Mouse (Mus musculus) midbrain, embryonic 13.5 days (tissue): ENCODE results near the gene Trim8. TPM values are rescaled to one million over a fixed set of nuclear protein-coding genes. Genes with fewer than 3 reads are reported as not detected.

Experiments
- ATAC-seq: fragments of 200-750 bp; cut with Nextera tagmentation; 2 replicates; pipeline ENCODE4 v1.8.0; 2017; ENCODE audit warnings: mild to moderate bottlenecking, moderate TSS enrichment, moderate library complexity
- H3K27ac ChIP-seq: fragments of 300-500 bp; sonication (generic); 2 replicates; pipeline ENCODE4 v1.5.1; 2015; ENCODE audit warnings: inconsistent platforms, mild to moderate bottlenecking, moderate library complexity
- H3K27me3 ChIP-seq: fragments of 300-500 bp; sonication (generic); 2 replicates; pipeline ENCODE4 v1.6.1; 2015; ENCODE audit warnings: mild to moderate bottlenecking, inconsistent platforms
- H3K36me3 ChIP-seq: fragments of 300-500 bp; sonication (generic); 2 replicates; pipeline ENCODE4 v1.6.1; 2015; ENCODE audit warnings: mild to moderate bottlenecking, inconsistent platforms
- H3K4me1 ChIP-seq: fragments of 300-500 bp; sonication (generic); replicated peaks from 2 replicates; pipeline ENCODE4 v1.6.1; 2015; ENCODE audit warnings: inconsistent platforms
- H3K4me2 ChIP-seq: fragments of 300-500 bp; sonication (generic); replicated peaks from 2 replicates; pipeline ENCODE4 v1.6.1; 2015; ENCODE audit warnings: moderate library complexity, mild to moderate bottlenecking, inconsistent platforms
- H3K4me3 ChIP-seq: fragments of 300-500 bp; sonication (generic); replicated peaks from 2 replicates; pipeline ENCODE4 v1.5.1; 2015; ENCODE audit warnings: mild to moderate bottlenecking, inconsistent platforms
- H3K9ac ChIP-seq: fragments of 300-500 bp; sonication (generic); replicated peaks from 2 replicates; pipeline ENCODE4 v1.6.1; 2015; ENCODE audit warnings: mild to moderate bottlenecking, inconsistent platforms
- H3K9me3 ChIP-seq: fragments of 300-500 bp; sonication (generic); 2 replicates; pipeline ENCODE4 v1.6.1; 2016; ENCODE audit warnings: mild to moderate bottlenecking, inconsistent platforms
- WGBS: fragments of 180-500 bp; shearing (Covaris S2); methylation state at CpG from one replicate; pipeline ENCODE4 v1.1.7; 2015; 5-methylcytosine and 5-hydroxymethylcytosine counted together
- polyA plus RNA-seq: library from polyadenylated mRNA; unstranded; fragments of >200 nt; fragmentation: Nextera tagmentation; extraction: Ambion mirVana; gene quantifications from 2 replicates; pipeline ENCODE4 v1.2.1, GENCODE M21; 2015

Gene Trim8
- polyA plus RNA-seq, 1 experiment from 2014 or later = 33.0 TPM

- no peaks in the 10 kb centered on the region for H3K9me3 ChIP-seq
- H3K4me3 ChIP-seq = no peak overlapping the region
- H3K36me3 ChIP-seq = peaks cover 56% of the 10 kb centered on the region
- peak overlapping the region; percentile 70 for H3K27ac ChIP-seq
- no peaks in the 10 kb centered on the region for H3K27me3 ChIP-seq
- no peak overlapping the region for H3K9ac ChIP-seq
- 55% methylated on average over 10 of the region's 10 CpGs for WGBS
- H3K4me1 ChIP-seq = peaks cover 11% of the 10 kb centered on the region; the same call in 1 of the 2 replicates
- H3K4me2 ChIP-seq = no peak overlapping the region
- ATAC-seq = no peak
Measured at GRCm38 (mm10) chr19:46548110-46548509, 46.6 kb downstream of the Trim8 start.

- no peak overlapping the region for H3K4me3 ChIP-seq
- peaks cover 22% of the 10 kb centered on the region for H3K4me1 ChIP-seq
- H3K4me2 ChIP-seq = no peak overlapping the region
- H3K36me3 ChIP-seq = peaks cover 60% of the 10 kb centered on the region
- WGBS = 85% methylated on average over 4 of the region's 4 CpGs
- H3K27me3 ChIP-seq = no peaks in the 10 kb centered on the region
- no peak for ATAC-seq
- no peak overlapping the region for H3K9ac ChIP-seq
- no peaks in the 10 kb centered on the region for H3K9me3 ChIP-seq
- H3K27ac ChIP-seq = no peak overlapping the region
Measured at GRCm38 (mm10) chr19:46550385-46550784, 48.9 kb downstream of the Trim8 start.

DNA sequence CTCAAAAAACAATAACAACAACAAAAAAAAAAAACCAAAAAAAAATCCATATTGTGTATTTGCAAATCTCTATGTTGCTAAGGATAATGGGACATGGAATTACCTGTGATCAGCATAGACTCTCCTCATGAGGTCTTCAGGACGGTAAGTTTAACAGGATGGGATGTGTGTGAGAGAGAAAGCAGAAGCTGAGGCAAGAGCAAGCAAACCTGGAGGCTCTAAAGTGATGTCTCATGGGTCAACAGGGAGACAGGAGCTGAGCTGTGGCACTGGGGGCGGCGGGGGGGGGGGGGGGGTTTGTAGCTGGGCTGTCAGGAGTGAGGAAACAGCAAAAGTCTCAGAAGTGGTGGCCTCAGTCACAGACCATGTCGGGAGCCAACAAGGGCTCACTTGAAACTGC is 51.0 kb downstream of the Trim8 start:
- Histone ChIP-seq H3K27ac (no peak overlapping the region), H3K9me3 (no peaks in the 10 kb centered on the region), H3K4me1 (peaks cover 18% of the 10 kb centered on the region), H3K4me3 (no peak overlapping the region), H3K4me2 (no peak overlapping the region), H3K36me3 (peaks cover 73% of the 10 kb centered on the region), H3K9ac (no peak overlapping the region), H3K27me3 (no peaks in the 10 kb centered on the region)
- WGBS = 92% methylated on average over 3 of the region's 4 CpGs
- ATAC-seq = no peak

DNA sequence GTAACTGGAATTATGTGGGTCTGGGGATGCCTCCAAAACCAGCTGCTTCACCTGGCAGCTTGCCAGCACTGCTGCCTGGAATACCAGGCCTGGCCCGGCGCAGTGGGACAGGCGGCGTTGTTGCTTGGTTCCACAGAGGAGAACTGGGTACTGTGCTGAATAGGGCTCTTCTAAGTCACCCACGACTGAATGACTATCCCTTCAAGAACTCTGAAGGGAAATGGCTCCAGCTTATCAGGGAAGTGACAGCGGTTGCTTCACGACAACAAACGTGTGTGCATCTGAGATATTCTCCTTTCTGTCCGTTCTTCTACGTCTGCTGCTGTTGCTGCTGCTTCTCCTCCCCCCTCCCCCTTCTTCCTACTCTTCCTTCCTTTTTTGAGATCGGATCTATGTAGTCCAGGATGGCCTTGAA is 52.0 kb downstream of the Trim8 start:
- H3K9me3 ChIP-seq = no peaks in the 10 kb centered on the region
- WGBS = 64% methylated on average over 11 of the region's 11 CpGs
- no peak overlapping the region for H3K9ac ChIP-seq
- H3K4me3 ChIP-seq = no peak overlapping the region
- H3K27ac ChIP-seq = peak overlapping the region; percentile 56
- peaks cover 11% of the 10 kb centered on the region for H3K4me1 ChIP-seq
- H3K4me2 ChIP-seq = no peak overlapping the region
- no peaks in the 10 kb centered on the region for H3K27me3 ChIP-seq
- peaks cover 70% of the 10 kb centered on the region for H3K36me3 ChIP-seq
- ATAC-seq = peak; percentile 79

DNA sequence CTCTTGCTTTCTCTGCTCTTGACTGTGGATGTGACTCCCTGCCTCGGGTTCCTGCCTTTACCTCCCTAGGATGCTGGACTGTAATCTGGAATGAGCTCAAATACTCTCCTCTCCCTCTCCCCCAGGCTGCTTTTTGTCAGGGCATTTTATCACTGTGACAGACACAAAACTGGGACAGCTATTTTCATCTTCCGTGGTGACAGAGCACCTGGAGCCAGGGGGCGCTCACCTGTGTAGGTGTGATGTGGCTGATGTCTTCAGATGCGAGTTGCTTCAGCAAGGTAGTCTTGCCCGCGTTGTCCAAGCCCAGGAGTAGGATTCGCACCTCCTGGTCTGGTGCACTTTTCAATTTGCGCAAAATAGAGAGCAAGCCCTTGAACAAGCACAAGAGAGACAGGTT is 56.5 kb downstream of the Trim8 start:
- no peak overlapping the region for H3K27ac ChIP-seq
- H3K9me3 ChIP-seq = no peaks in the 10 kb centered on the region
- H3K27me3 ChIP-seq = no peaks in the 10 kb centered on the region
- H3K9ac ChIP-seq = no peak overlapping the region
- ATAC-seq = no peak
- no peak overlapping the region for H3K4me2 ChIP-seq
- H3K36me3 ChIP-seq = peaks cover 45% of the 10 kb centered on the region
- peaks cover 11% of the 10 kb centered on the region for H3K4me1 ChIP-seq
- WGBS = 83% methylated on average over 8 of the region's 8 CpGs
- no peak overlapping the region for H3K4me3 ChIP-seq

DNA sequence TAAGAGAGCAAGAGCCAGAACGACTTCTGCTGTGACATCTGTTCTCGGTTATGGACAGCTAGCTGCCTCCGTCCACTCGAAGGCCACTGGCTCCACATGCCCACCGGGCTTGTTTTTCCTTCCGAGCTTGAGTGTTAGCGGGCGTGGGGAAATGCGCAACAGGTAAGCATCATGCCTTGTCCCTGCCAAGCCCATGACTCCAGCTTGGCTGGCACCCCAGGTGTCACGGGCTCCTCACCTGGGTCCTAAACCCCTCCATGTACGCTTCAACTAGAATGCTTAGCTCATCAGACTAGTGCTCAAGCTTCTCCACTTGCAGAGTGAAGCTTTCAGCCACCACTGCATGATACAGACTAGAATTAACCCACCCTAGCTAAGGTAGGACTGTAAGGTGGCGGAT is 57.1 kb downstream of the Trim8 start:
- Histone ChIP-seq H3K36me3 (peaks cover 45% of the 10 kb centered on the region), H3K4me3 (no peak overlapping the region), H3K27ac (no peak overlapping the region), H3K27me3 (no peaks in the 10 kb centered on the region), H3K4me2 (no peak overlapping the region), H3K4me1 (peaks cover 6% of the 10 kb centered on the region), H3K9me3 (no peaks in the 10 kb centered on the region), H3K9ac (no peak overlapping the region)
- no peak for ATAC-seq
- 77% methylated on average over 12 of the region's 12 CpGs for WGBS

DNA sequence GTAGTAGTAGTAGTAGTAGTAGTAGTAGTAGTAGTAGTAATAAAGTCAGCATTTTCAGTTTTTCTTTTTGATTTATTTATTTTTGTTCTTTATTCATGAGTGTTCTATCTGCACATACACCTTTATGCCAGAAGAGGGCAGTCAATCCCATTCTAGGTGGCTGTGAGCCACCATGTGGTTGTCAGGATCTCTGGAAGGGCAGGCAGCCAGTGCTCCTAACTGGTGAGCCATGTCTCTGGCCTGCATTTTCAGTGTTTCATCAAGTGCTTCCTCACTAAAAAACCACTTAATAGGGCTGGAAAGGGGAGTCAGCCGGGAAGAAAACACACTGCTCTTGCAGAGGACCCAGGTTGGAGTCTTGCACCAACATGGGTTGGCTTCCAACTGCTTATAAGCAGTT is 60.6 kb downstream of the Trim8 start:
- Histone ChIP-seq H3K4me2 (no peak overlapping the region), H3K9ac (no peak overlapping the region), H3K4me3 (no peak overlapping the region), H3K27me3 (no peaks in the 10 kb centered on the region), H3K9me3 (no peaks in the 10 kb centered on the region), H3K27ac (no peak overlapping the region), H3K4me1 (0 out of 2 replicates have a peak, but pooled peaks cover 3% of the 10 kb centered on the region), H3K36me3 (peaks cover 23% of the 10 kb centered on the region)
- WGBS = 28% methylated on average over 1 of the region's 1 CpGs
- ATAC-seq = no peak

DNA sequence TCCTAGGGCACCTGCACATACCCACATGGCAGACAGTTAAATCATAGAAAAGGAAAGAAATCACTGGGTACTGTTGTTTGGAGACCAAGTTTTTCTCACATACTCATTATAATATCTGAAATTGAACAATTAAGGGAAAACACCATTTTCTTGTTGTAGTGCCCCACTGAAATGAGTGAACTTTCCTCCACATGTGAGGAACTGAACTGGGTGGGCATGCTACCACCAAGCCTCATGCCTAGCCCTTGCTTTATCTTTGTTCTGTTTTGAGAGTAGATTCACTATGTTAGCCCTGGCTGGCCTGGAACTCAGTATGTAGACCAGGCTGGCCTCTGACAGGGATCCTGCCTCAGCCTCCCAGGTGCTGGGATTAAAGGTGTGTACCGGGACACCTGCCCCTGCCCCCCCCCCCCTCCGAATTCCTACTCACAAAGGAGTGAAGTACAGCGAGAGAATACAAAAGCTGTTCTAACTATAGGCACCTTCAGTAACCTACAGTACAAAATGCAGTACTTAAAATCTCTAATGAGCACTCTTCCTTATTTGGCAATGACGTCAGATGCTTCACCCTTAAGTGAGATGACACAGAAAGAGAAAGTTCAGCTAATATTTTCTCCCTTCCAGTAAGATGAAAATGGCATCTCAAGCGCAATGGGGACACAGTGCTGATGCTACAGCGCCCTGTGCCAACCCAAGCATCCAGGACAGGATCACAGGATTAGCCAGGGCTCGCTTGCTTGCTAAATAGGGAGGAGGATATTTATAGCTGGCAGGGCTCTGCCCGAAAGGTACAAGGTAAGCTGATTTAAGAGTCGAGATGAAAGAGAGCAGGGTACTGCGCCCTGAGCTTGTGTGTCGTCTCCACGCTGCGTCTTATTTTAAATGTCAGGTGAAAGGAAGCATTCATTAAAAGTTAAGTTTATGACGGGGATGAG is 61.3 kb downstream of the Trim8 start:
- 88% methylated on average over 14 of the region's 14 CpGs for WGBS
- 0 out of 2 replicates have a peak, but pooled peaks cover 3% of the 10 kb centered on the region for H3K4me1 ChIP-seq
- no peak overlapping the region for H3K9ac ChIP-seq
- H3K4me2 ChIP-seq = no peak overlapping the region
- peaks cover 21% of the 10 kb centered on the region for H3K36me3 ChIP-seq
- no peaks in the 10 kb centered on the region for H3K9me3 ChIP-seq
- no peak overlapping the region for H3K27ac ChIP-seq
- no peaks in the 10 kb centered on the region for H3K27me3 ChIP-seq
- H3K4me3 ChIP-seq = no peak overlapping the region
- no peak for ATAC-seq

DNA sequence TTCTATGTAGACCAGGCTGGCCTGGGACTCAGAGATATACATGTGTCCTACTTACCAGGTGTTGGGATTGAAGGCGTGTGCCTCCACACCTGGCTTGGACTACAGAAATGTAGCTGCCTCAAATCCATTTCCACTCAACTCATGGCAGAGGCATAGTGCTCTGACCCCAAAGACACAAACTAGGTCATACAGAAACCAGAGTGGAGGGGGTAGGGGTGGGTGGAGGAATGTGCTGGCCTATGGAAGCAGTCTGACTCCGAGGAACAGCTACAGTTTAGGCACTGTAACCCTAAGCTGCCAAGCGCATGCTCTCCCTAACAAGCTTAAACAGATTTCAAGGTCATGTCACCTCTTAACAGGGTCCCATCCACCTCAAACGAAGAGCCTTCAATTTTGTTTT is 62.1 kb downstream of the Trim8 start:
- H3K4me1 ChIP-seq = 0 out of 2 replicates have a peak, but pooled peaks cover 3% of the 10 kb centered on the region
- peaks cover 18% of the 10 kb centered on the region for H3K36me3 ChIP-seq
- H3K27me3 ChIP-seq = no peaks in the 10 kb centered on the region
- no peak overlapping the region for H3K9ac ChIP-seq
- WGBS = 85% methylated on average over 4 of the region's 4 CpGs
- H3K9me3 ChIP-seq = no peaks in the 10 kb centered on the region
- no peak for ATAC-seq
- H3K4me3 ChIP-seq = no peak overlapping the region
- H3K4me2 ChIP-seq = no peak overlapping the region
- H3K27ac ChIP-seq = no peak overlapping the region

GRCm38 (mm10) chr19:46564043-46564462 is 62.6 kb downstream of the Trim8 start:
- Histone ChIP-seq H3K36me3 (peaks cover 18% of the 10 kb centered on the region), H3K4me3 (no peak overlapping the region), H3K9ac (no peak overlapping the region), H3K27me3 (no peaks in the 10 kb centered on the region), H3K4me2 (no peak overlapping the region), H3K9me3 (no peaks in the 10 kb centered on the region), H3K27ac (no peak overlapping the region), H3K4me1 (0 out of 2 replicates have a peak, but pooled peaks cover 3% of the 10 kb centered on the region)
- ATAC-seq = no peak
- 71% methylated on average over 14 of the region's 14 CpGs for WGBS
